ENCODE assay signal across 22 mouse cellular contexts in the genomic region with DNA sequence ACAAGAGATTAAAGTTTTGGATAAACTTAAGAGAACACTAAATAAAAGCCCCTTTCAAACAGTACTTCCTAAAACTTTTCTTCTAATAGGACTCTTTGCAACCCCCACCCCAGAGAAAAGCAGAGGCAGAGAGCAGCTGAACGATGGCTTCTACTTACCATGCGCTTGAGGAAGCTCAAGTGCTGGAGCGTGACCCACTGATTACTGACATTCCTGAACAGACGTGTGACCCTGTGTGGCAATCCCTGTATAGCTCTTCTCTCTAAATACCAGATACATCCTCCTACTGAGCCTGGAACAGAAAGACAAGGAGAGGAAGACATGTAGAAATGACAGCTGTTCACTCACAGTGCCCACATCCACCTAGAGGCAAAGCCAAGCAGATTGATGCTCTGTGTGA. TPM values are rescaled to one million over a fixed set of nuclear protein-coding genes. Genes with fewer than 3 reads are reported as not detected.
DNase-seq lines count a peak whose midpoint lies in the region; ATAC-seq and TF ChIP-seq lines count a peak whose summit lies in the region.
"Had no signal": no experiment of that assay in that cellular context is flagged by ENCODE, and none has a peak within 500 bp of the region (broad histone marks: within the 10 kb centered on the region; RNA-seq: fewer than 3 reads in every experiment).

No protein-coding gene starts in this region.

- WGBS in heart, embryonic 11.5 days (ENCODE audit: insufficient replicate concordance): 48% methylated on average over 4 of the region's 4 CpGs
- WGBS in heart, postnatal 0 days: 36% methylated on average over 4 of the region's 4 CpGs

- peak; percentile 89; the same call in 1 of the 2 replicates for TF ChIP-seq EP300 in heart, postnatal 0 days (IDR thresholded peaks at IDR 0.05; ENCODE audit: low read depth)

- no peak for TF ChIP-seq CTCF in heart, postnatal 0 days (IDR thresholded peaks at IDR 0.05; ENCODE audit: low read depth)

- H3K4me3 ChIP-seq in heart, embryonic 11.5 days (ENCODE audit: low read depth, low read length): no peak overlapping the region
- no peak overlapping the region for H3K4me3 ChIP-seq in heart, postnatal 0 days (ENCODE audit: low read depth, low read length)
- H3K4me3 ChIP-seq: embryonic facial prominence, embryonic 13.5 days; forebrain, embryonic 13.5 days; hindbrain, embryonic 10.5 days; intestine, embryonic 15.5 days had no signal

- ATAC-seq in heart, embryonic 11.5 days (replicated peaks; ENCODE audit: insufficient number of reproducible peaks, low FRiP score, low TSS enrichment): no peak
- ATAC-seq in heart, postnatal 0 days (ENCODE audit: insufficient read depth, low read depth): peak; percentile 86
- ATAC-seq: CD4-positive, CD25-positive, alpha-beta regulatory T cell, adult 4 months; forebrain, embryonic 13.5 days; forebrain, postnatal 0 days; intestine, embryonic 15.5 days had no signal

- H3K9me3 ChIP-seq in heart, embryonic 11.5 days (replicated peaks; ENCODE audit: control insufficient read depth, low read length): no peaks in the 10 kb centered on the region
- H3K9me3 ChIP-seq in heart, postnatal 0 days (replicated peaks; ENCODE audit: control insufficient read depth, low read length): no peaks in the 10 kb centered on the region
- H3K9me3 ChIP-seq: embryonic facial prominence, embryonic 13.5 days; forebrain, embryonic 13.5 days; G1E; hindbrain, embryonic 10.5 days; intestine, embryonic 15.5 days had no signal

- H3K4me1 ChIP-seq in heart, embryonic 11.5 days (ENCODE audit: control insufficient read depth, insufficient read depth, low read length): peaks cover 4% of the 10 kb centered on the region
- H3K4me1 ChIP-seq in heart, postnatal 0 days (ENCODE audit: control insufficient read depth, insufficient read depth): peaks cover 24% of the 10 kb centered on the region
- H3K4me1 ChIP-seq: intestine, embryonic 15.5 days had no signal

- H3K27me3 ChIP-seq in heart, embryonic 11.5 days (ENCODE audit: control insufficient read depth, insufficient read depth, low read length): peaks cover 2% of the 10 kb centered on the region; the same call in 1 of the 2 replicates
- no peaks in the 10 kb centered on the region for H3K27me3 ChIP-seq in heart, postnatal 0 days (ENCODE audit: control insufficient read depth, insufficient read depth, low read length)
- H3K27me3 ChIP-seq: embryonic facial prominence, embryonic 13.5 days; forebrain, embryonic 13.5 days; intestine, embryonic 15.5 days had no signal

- no peak overlapping the region for H3K27ac ChIP-seq in heart, embryonic 11.5 days (ENCODE audit: low read depth, low read length)
- no peak overlapping the region for H3K27ac ChIP-seq in heart, postnatal 0 days (ENCODE audit: low read depth)
- H3K27ac ChIP-seq: embryonic facial prominence, embryonic 13.5 days; forebrain, embryonic 13.5 days; hindbrain, embryonic 10.5 days; hindbrain, embryonic 14.5 days; intestine, embryonic 15.5 days had no signal

- peak; percentile 95 for DNase-seq in heart, adult 11 months
- DNase-seq in lung, postnatal 36 days: peak; percentile 6
- no peak for DNase-seq in lung, postnatal 10 days
- peak; percentile 71 for DNase-seq in heart, postnatal 0 days (ENCODE audit: low spot score)
- no peak for DNase-seq in cerebellum, adult 9-11 months
- no peak for DNase-seq in embryo, embryonic 11 days
- DNase-seq: adrenal gland, postnatal 10 days; B cell, adult 2 months; cerebellum, adult 11 months; cerebellum, adult 8-10 months; cerebellum, postnatal 25 days; forebrain, postnatal 0 days; gastrocnemius, postnatal 14 days; kidney, adult 18-20 months had no signal

- H3K9ac ChIP-seq in heart, embryonic 11.5 days (ENCODE audit: low read depth, low read length): no peak overlapping the region
- H3K9ac ChIP-seq in heart, postnatal 0 days (replicated peaks; ENCODE audit: low read depth, low read length): no peak overlapping the region
- H3K9ac ChIP-seq: embryonic facial prominence, embryonic 13.5 days; forebrain, embryonic 13.5 days; forebrain, postnatal 0 days; hindbrain, embryonic 14.5 days; intestine, embryonic 15.5 days had no signal

- H3K36me3 ChIP-seq in heart, embryonic 11.5 days (ENCODE audit: control insufficient read depth, insufficient read depth, low read length): peaks cover 7% of the 10 kb centered on the region; the same call in 1 of the 2 replicates
- peaks cover 40% of the 10 kb centered on the region for H3K36me3 ChIP-seq in heart, postnatal 0 days (replicated peaks; ENCODE audit: control insufficient read depth, insufficient read depth, low read length)

- no peak overlapping the region for H3K4me2 ChIP-seq in heart, embryonic 11.5 days
- 0 out of 2 replicates have a peak overlapping the region, but pooled peaks have one; percentile 2 for H3K4me2 ChIP-seq in heart, postnatal 0 days (ENCODE audit: low read depth, low read length)
- H3K4me2 ChIP-seq: embryonic facial prominence, embryonic 13.5 days; forebrain, embryonic 13.5 days; hindbrain, embryonic 14.5 days; intestine, embryonic 15.5 days had no signal

RNA-seq across cellular contexts. Expression of a gene that starts 5.9 kb away (rescaled TPM):
- 33.7 and 35.2 TPM in 2 replicates for polyA plus RNA-seq in heart, embryonic 11.5 days (2014; fragmentation: Nextera tagmentation; extraction: Ambion mirVana)
- total RNA-seq in heart, postnatal 0 days (2014; rRNA removed; ENCODE audit: low replicate concordance): 31.2 and 33.2 TPM in 2 replicates
- 52.1 and 54.3 TPM in 2 replicates for polyA plus RNA-seq in heart, postnatal 0 days (2015; fragmentation: Nextera tagmentation; extraction: Ambion mirVana)

Comparison
In these comparisons a context has a peak if more than half of its experiments do, and no peak if none do; other contexts are left out.
1. DNase-seq: peak in heart, adult 11 months (single experiment), lung, postnatal 36 days (single experiment) and heart, postnatal 0 days (single experiment); none in lung, postnatal 10 days (single experiment), cerebellum, adult 9-11 months (single experiment) and embryo, embryonic 11 days (single experiment).